Mouse (Mus musculus) megakaryocyte, embryonic 14.5 days (primary cell): ENCODE results near the gene Osbpl6.

ENCODE experiments used
- FLI1 ChIP-seq: IDR thresholded peaks from 2 replicates; pipeline ENCODE4 v1.6.1; 2012; ENCODE audit warnings: low read length, inconsistent platforms, mixed read lengths
- GATA1 ChIP-seq: IDR thresholded peaks from 3 replicates; pipeline ENCODE4 v1.6.1; 2012; ENCODE audit warnings: mixed read lengths, low read length, inconsistent platforms, borderline replicate concordance

- TF ChIP-seq GATA1 (no peak), FLI1 (no peak)
These were observed 3.7 kb downstream of the Osbpl6 start for GRCm38 (mm10) chr2:76409986-76410385.
